Mouse (Mus musculus): ENCODE data around the gene Spast.

DNA sequence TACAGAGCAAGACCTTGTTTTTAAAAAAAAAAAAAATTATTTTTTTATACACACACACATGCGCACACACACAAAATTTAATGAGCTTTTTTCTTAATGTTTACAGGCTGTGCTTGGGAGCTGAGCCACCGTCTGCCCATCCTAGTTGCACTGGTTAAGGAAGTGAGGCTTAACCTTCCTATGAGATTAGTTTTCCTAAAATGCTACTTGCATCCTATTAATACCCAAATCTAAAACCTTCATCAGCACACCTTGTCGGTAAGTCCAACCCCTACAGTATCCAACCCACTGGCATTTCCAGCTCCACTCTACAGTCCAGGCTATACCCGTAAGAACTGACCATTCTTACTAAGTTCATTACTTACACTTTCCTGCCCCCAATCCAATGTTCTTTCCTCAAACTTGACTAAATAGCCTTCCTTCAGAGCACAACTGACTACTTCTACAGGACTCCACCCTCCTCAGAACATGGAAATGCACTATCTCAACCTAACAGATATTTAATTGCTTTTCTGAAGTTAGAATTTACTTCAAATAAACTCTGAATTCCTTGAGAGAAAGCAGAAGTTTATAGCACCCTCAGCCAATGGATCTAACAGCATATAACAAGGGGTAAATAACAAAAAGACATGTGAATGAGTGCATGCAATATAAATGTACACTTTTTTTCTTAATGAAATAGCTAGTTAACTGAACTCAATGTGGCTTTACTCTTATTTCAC is 47.0 kb upstream of the Spast start:
- TF ChIP-seq CTCF (IDR thresholded peaks at IDR 0.05; ENCODE audit: control insufficient read depth, insufficient read depth, low read length) (no peak), POLR2A (IDR thresholded peaks at IDR 0.05; ENCODE audit: borderline replicate concordance, control insufficient read depth, low read depth, low read length) (no peak)
